Mouse (Mus musculus): ENCODE results near the gene U2af1. TPM values are rescaled to one million over a fixed set of nuclear protein-coding genes. Genes with fewer than 3 reads are reported as not detected.

Gene U2af1
- 323 to 347 TPM (median 333 TPM) in 4 replicates for total RNA-seq (2023; ENCODE audit: inconsistent age)

GRCm38 (mm10) chr17:31658468-31659185 is at the start of gene U2af1:
U2af1 (minus strand) TSS chr17:31658892.

GRCm38 (mm10) chr17:31677507-31677906 is 18.8 kb upstream of the U2af1 start, which contains the start of gene Cryaa:
Cryaa (plus strand) TSS chr17:31677807.

GRCm38 (mm10) chr17:31636942-31637811 is 21.5 kb downstream of the U2af1 start, which contains the start of gene Cbs:
Cbs (minus strand) TSS chr17:31637238.

Other genes with a start within 250 kb of the U2af1 start
- 34.8 to 43.2 TPM (median 40.3 TPM) in 4 replicates for gene Wdr4, start 138.9 kb downstream of the U2af1 start, total RNA-seq (2023; ENCODE audit: inconsistent age)
- gene Ndufv3, start 138.8 kb downstream of the U2af1 start, total RNA-seq (2023; ENCODE audit: inconsistent age), result 74.6 to 101 TPM (median 90.3 TPM) in 4 replicates
- 31.2 to 47.5 TPM (median 38.2 TPM) in 4 replicates for gene Pknox1, start 94.2 kb downstream of the U2af1 start, total RNA-seq (2023; ENCODE audit: inconsistent age)
- 1.4 TPM in 1 of 4 replicates, not detected in the others for gene Cbs, start 21.7 kb downstream of the U2af1 start, total RNA-seq (2023; ENCODE audit: inconsistent age)
- not detected in 4 replicates for gene Cryaa, start 18.9 kb upstream of the U2af1 start, total RNA-seq (2023; ENCODE audit: inconsistent age)
- gene Sik1, start 196.9 kb upstream of the U2af1 start, total RNA-seq (2023; ENCODE audit: inconsistent age), result 793 to 866 TPM (median 826 TPM) in 4 replicates

Measured in B cell, adult (primary cell).